Mouse (Mus musculus) forebrain, embryonic 16.5 days (tissue): ENCODE results near the gene Ablim1. TPM values are rescaled to one million over a fixed set of nuclear protein-coding genes. Genes with fewer than 3 reads are reported as not detected.

Experiments
- ATAC-seq: fragments of 200-750 bp; cut with Nextera tagmentation; 2 replicates; pipeline ENCODE4 v1.8.0; 2017; ENCODE audit warnings: mild to moderate bottlenecking, moderate library complexity
- H3K27ac ChIP-seq: fragments of 300-500 bp; sonication (generic); 2 replicates; pipeline ENCODE4 v1.5.1; 2014; ENCODE audit warnings: low read length, control low read depth
- H3K27me3 ChIP-seq: fragments of 300-500 bp; sonication (generic); replicated peaks from 2 replicates; pipeline ENCODE4 v1.6.1; 2014; ENCODE audit warnings: low read length; ENCODE audit not compliant: control insufficient read depth, insufficient read depth
- H3K36me3 ChIP-seq: fragments of 300-500 bp; sonication (generic); 2 replicates; pipeline ENCODE4 v1.6.1; 2014; ENCODE audit not compliant: control insufficient read depth, insufficient read depth
- H3K4me1 ChIP-seq: fragments of 300-500 bp; sonication (generic); replicated peaks from 2 replicates; pipeline ENCODE4 v1.6.1; 2014; ENCODE audit warnings: low read length; ENCODE audit not compliant: control insufficient read depth, insufficient read depth
- H3K4me2 ChIP-seq: fragments of 300-500 bp; sonication (generic); 2 replicates; pipeline ENCODE4 v1.6.1; 2014; ENCODE audit warnings: mild to moderate bottlenecking, low read length, control low read depth
- H3K4me3 ChIP-seq: fragments of 300-500 bp; sonication (generic); replicated peaks from 2 replicates; pipeline ENCODE4 v1.5.1; 2014; ENCODE audit warnings: mild to moderate bottlenecking, low read length, control low read depth
- H3K9ac ChIP-seq: fragments of 300-500 bp; sonication (generic); replicated peaks from 2 replicates; pipeline ENCODE4 v1.6.1; 2014; ENCODE audit warnings: low read depth, low read length, control low read depth
- H3K9me3 ChIP-seq: fragments of 300-500 bp; sonication (generic); 2 replicates; pipeline ENCODE4 v1.6.1; 2016; ENCODE audit warnings: low read length; ENCODE audit not compliant: control insufficient read depth
- WGBS: fragments of 180-500 bp; shearing (Covaris S2); extraction: QIAGEN DNeasy Blood & Tissue Kit; methylation state at CpG from one replicate; pipeline ENCODE4 v1.1.7; 2014; 5-methylcytosine and 5-hydroxymethylcytosine counted together
- polyA plus RNA-seq: library from polyadenylated mRNA; unstranded; fragments of >200 nt; fragmentation: Nextera tagmentation; extraction: Ambion mirVana; gene quantifications from 2 replicates; pipeline ENCODE4 v1.2.1, GENCODE M21; 2015

Gene Ablim1
- polyA plus RNA-seq, 1 experiment from 2014 or later = 47.1 TPM

- Histone ChIP-seq H3K36me3 (no peaks in the 10 kb centered on the region), H3K4me2 (no peak overlapping the region), H3K4me1 (peaks cover 10% of the 10 kb centered on the region), H3K9me3 (no peaks in the 10 kb centered on the region), H3K9ac (no peak overlapping the region), H3K4me3 (no peak overlapping the region), H3K27me3 (no peaks in the 10 kb centered on the region), H3K27ac (no peak overlapping the region)
- ATAC-seq = no peak
- WGBS = 74% methylated on average over 20 of the region's 20 CpGs
These were observed 156.9 kb downstream of the Ablim1 start for GRCm38 (mm10) chr19:57157731-57158343.

GRCm38 (mm10) chr19:57155121-57155884 lies 159.4 kb downstream of the Ablim1 start:
- no peaks in the 10 kb centered on the region for H3K9me3 ChIP-seq
- H3K4me1 ChIP-seq = peaks cover 12% of the 10 kb centered on the region
- ATAC-seq = no peak
- H3K27ac ChIP-seq = no peak overlapping the region
- H3K4me3 ChIP-seq = no peak overlapping the region
- WGBS = 76% methylated on average over 14 of the region's 14 CpGs
- no peaks in the 10 kb centered on the region for H3K36me3 ChIP-seq
- H3K4me2 ChIP-seq = no peak overlapping the region
- no peak overlapping the region for H3K9ac ChIP-seq
- H3K27me3 ChIP-seq = no peaks in the 10 kb centered on the region

- H3K27ac ChIP-seq = peak overlapping the region; percentile 74
- H3K36me3 ChIP-seq = no peaks in the 10 kb centered on the region
- H3K4me2 ChIP-seq = peak overlapping the region; percentile 35
- H3K9ac ChIP-seq = no peak overlapping the region
- H3K27me3 ChIP-seq = no peaks in the 10 kb centered on the region
- 9% methylated on average over 9 of the region's 9 CpGs for WGBS
- ATAC-seq = peak; percentile 81
- no peak overlapping the region for H3K4me3 ChIP-seq
- H3K4me1 ChIP-seq = peaks cover 18% of the 10 kb centered on the region
- H3K9me3 ChIP-seq = no peaks in the 10 kb centered on the region
These were observed 162.4 kb downstream of the Ablim1 start for GRCm38 (mm10) chr19:57152357-57152756.

GRCm38 (mm10) chr19:57151504-57151903 lies 163.2 kb downstream of the Ablim1 start:
- H3K27ac ChIP-seq = no peak overlapping the region
- 88% methylated on average over 9 of the region's 9 CpGs for WGBS
- no peak for ATAC-seq

GRCm38 (mm10) chr19:57150275-57150674 lies 164.4 kb downstream of the Ablim1 start:
- no peak for ATAC-seq
- 62% methylated on average over 1 of the region's 1 CpGs for WGBS

More at GRCm38 (mm10) chr19:57151504-57151903, 163.2 kb downstream of the Ablim1 start:
- H3K4me3 ChIP-seq = no peak overlapping the region
- no peaks in the 10 kb centered on the region for H3K27me3 ChIP-seq
- no peaks in the 10 kb centered on the region for H3K9me3 ChIP-seq
- peaks cover 18% of the 10 kb centered on the region for H3K4me1 ChIP-seq
- H3K36me3 ChIP-seq = no peaks in the 10 kb centered on the region
- no peak overlapping the region for H3K4me2 ChIP-seq
- no peak overlapping the region for H3K9ac ChIP-seq

GRCm38 (mm10) chr19:57147746-57148145 lies 167.0 kb downstream of the Ablim1 start:
- Histone ChIP-seq H3K4me2 (no peak overlapping the region), H3K4me1 (peaks cover 13% of the 10 kb centered on the region), H3K9ac (no peak overlapping the region), H3K27ac (peak overlapping the region; percentile 71), H3K9me3 (no peaks in the 10 kb centered on the region), H3K27me3 (no peaks in the 10 kb centered on the region), H3K4me3 (no peak overlapping the region), H3K36me3 (no peaks in the 10 kb centered on the region)
- 39% methylated on average over 6 of the region's 6 CpGs for WGBS
- no peak for ATAC-seq

More at GRCm38 (mm10) chr19:57150275-57150674, 164.4 kb downstream of the Ablim1 start:
- Histone ChIP-seq H3K27me3 (no peaks in the 10 kb centered on the region), H3K27ac (no peak overlapping the region), H3K36me3 (no peaks in the 10 kb centered on the region), H3K4me1 (peaks cover 18% of the 10 kb centered on the region), H3K9ac (no peak overlapping the region), H3K4me3 (no peak overlapping the region), H3K4me2 (no peak overlapping the region), H3K9me3 (no peaks in the 10 kb centered on the region)

- whole genome bisulfite sequencing = 72% methylated on average over 6 of the region's 6 CpGs
- Histone ChIP-seq H3K9ac (no peak overlapping the region), H3K36me3 (no peaks in the 10 kb centered on the region), H3K4me3 (no peak overlapping the region), H3K9me3 (no peaks in the 10 kb centered on the region), H3K27ac (no peak overlapping the region; the same call in 1 of the 2 replicates), H3K4me1 (peaks cover 5% of the 10 kb centered on the region), H3K27me3 (no peaks in the 10 kb centered on the region), H3K4me2 (no peak overlapping the region)
- no peak for ATAC-seq
These were observed 167.8 kb downstream of the Ablim1 start for GRCm38 (mm10) chr19:57146936-57147335.

- whole genome bisulfite sequencing = 84% methylated on average over 3 of the region's 3 CpGs
- no peak for ATAC-seq
- Histone ChIP-seq H3K4me3 (no peak overlapping the region), H3K27me3 (no peaks in the 10 kb centered on the region), H3K36me3 (no peaks in the 10 kb centered on the region), H3K4me2 (no peak overlapping the region), H3K9me3 (no peaks in the 10 kb centered on the region), H3K27ac (no peak overlapping the region), H3K4me1 (peaks cover 5% of the 10 kb centered on the region), H3K9ac (no peak overlapping the region)
These were observed 171.1 kb downstream of the Ablim1 start for GRCm38 (mm10) chr19:57143646-57144045.

GRCm38 (mm10) chr19:57141756-57142461 lies 172.8 kb downstream of the Ablim1 start:
- Histone ChIP-seq H3K4me1 (no peaks in the 10 kb centered on the region; the same call in 1 of the 2 replicates), H3K9ac (no peak overlapping the region), H3K4me3 (no peak overlapping the region), H3K27me3 (no peaks in the 10 kb centered on the region), H3K27ac (no peak overlapping the region), H3K36me3 (no peaks in the 10 kb centered on the region), H3K4me2 (no peak overlapping the region), H3K9me3 (no peaks in the 10 kb centered on the region)
- WGBS = 79% methylated on average over 10 of the region's 10 CpGs
- no peak for ATAC-seq
